Mouse (Mus musculus): Measurements from ENCODE around the gene Zfp536.
"Not testable (repeated sequence)": the region's sequence is repeated elsewhere in the genome, so short reads cannot be mapped to it uniquely, and the experiment has no call there.

The Zfp536 gene

GRCm38 (mm10) chr7:37758886-37759285 lies 14.6 kb downstream of the Zfp536 start:
- DNase-seq (ENCODE audit: low read depth, low spot score) = no peak

DNA sequence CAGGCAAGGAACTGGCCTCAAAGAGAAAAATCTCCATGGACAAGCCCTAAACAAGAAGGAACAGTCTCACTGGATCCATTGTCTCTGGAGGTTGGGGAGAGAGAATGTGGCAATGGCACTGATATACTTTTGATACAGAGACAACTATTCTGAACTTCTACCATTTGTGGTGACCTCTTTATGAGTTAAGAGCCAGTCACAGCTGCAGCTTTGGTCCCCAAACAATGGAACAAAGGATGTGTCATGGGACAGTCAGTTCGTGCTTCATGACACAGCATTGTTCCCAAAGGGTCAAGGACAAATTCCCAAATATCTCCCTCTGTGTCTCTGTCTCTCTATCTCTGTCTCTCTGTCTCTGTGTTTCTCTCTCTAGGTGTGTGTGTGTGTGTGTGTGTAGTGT lies 20.4 kb downstream of the Zfp536 start:
- DNase-seq (ENCODE audit: low read depth, low spot score) = no peak

DNA sequence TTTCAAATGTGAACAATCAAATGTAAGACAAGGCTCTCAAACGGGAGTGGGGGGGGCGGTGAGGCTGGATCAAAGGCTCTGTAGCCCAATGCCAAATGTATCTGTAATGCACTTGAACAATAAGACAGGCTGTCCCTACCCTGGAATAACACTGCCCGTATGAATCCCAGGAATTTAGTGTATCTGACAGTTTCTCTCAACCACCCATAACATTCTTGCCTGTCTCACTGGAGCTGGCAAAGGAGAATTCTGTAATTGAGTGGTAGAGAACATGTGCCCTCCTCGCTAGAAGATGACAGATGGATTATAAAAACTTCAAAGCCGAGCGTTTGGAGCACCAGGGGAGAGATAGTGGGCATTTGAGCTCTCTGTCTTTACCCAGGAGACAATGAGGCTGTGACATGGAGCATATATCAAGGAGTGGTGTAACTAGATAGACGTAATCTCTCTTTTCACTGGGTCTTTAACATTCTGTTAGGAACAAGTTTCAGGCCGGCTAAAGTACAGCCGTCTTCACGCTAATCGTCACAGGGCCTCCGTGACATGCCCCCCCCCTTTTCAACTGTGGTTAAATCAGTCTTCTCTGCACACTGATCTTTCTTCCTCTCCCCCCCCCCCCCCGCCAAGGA lies 27.2 kb downstream of the Zfp536 start:
- no peak for DNase-seq (ENCODE audit: low read depth, low spot score)

- no peak for DNase-seq (ENCODE audit: low read depth, low spot score)
These were observed 30.1 kb downstream of the Zfp536 start for GRCm38 (mm10) chr7:37743350-37743749.

DNA sequence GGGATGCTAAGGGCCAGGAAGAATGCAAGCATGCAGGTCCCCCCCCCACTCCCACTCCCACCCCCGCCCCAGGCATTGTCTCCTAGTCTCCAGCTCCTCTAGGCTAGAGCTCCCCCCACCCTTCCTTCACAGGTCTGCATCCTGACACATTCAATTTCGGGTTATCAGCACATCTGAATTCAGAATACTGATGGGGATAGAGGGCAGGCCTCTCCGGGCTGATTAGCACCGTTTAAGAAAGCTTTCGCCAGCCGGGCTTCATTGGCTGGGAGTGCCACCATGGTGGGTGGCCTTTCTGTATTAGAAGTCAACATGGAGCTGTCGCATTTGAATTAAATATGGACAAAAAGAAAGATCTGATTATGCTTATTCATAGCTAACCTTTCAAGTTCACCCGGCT lies 36.2 kb downstream of the Zfp536 start:
- no peak for DNase-seq (ENCODE audit: low read depth, low spot score)

DNA sequence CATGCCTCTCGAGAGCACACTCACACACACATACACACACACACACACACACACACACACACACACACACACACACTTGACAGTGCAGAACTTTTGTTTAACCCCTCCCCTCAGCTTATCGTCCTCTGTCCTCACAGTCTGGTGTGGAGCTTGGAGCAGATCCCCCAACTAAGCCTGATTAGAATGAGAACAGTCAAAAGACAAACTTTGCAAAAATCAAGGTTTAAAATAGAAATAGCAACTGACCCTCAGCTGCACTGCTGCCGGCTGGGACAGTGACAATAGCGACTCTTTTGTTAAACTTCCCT lies 37.1 kb downstream of the Zfp536 start:
- DNase-seq (ENCODE audit: low read depth, low spot score) = no peak

DNA sequence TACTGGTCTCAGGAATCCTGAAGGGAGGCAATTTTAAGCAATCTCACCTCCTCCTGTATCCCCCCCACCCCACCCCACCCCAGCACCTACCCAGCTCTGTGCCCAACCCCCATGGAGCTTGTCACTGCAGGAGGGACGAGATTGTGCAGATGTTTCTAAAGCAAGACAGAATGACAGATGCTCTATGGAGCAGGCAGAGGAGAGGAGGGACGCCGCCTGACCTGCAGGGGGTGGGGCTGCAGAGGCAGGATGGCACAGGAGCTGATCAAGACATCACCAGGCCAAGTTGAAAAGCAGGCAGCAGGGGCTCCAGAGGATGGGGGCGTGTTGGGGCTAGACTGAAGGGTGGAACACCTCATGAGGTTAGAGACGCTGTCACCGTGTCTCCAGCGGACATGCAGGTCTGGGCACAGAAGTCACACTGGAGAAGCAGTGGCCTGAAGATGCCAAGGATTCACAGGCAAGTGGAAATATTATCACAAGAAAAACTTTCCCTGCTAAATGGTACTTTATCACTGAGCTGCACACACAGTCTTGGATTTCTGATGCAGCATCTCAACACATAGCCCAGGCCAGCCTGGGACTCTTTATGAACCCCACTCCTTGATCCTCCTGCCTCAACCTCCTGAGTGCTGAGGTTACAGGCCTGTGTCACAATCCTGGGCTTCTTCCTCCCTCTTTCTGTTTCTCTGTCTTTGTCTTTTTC lies 37.6 kb downstream of the Zfp536 start:
- no peak for DNase-seq (ENCODE audit: low read depth, low spot score)

DNA sequence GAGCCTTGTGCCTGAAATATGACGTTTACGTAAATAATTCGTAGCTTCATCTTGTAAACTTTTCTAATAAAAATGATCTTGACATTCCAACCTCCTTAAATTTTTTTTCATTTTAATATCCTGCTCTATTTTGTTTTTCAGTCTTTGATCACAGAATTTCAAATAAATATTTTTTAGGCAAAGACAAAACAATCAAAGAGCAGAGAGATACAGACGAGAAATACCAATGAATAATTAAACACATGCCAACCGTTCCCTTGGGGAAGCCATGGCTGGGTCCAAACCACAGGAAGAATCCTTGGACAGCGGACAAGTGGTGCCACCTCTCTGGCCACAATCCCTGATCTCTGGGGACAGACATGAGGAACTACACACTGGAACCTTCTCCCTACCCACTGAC lies 38.3 kb downstream of the Zfp536 start:
- no peak for DNase-seq (ENCODE audit: low read depth, low spot score)

DNA sequence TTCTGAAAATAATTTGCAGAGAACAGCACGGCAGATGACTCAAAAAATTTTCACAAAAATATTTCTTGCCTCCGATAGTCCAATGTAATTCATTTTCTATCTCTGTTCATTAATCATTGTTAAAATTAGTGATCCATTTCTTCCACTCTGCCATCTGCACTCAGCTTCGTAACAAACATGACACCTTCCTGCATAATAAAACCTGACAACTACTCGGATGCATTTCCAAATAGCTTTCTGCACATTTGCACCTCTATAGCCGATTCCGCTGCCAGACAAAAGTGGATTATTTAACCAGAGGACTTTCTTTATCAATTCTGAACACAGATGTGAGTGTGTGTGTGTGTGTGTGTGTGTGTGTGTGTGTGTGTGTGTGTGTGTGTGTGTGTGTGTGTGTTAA lies 38.9 kb downstream of the Zfp536 start:
- no peak for DNase-seq (ENCODE audit: low read depth, low spot score)

DNA sequence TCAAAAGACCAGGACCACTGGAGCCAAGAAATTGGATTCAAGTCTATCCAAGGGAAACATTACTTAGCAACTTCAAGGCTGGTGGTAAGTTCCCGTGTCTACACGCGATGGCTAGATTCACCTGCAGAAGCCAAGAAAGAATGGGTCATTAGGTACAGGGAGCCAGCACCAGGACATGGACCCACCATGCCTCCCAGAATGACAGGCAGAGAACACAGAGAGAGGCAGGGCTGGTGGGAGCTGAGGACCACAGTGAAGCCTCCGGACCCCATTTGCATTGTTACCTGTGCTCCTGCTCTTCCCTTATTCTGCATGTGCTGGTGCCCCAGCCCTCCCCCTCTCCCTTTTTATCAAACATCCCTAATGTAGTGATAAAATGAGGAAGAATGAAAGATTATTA lies 39.4 kb downstream of the Zfp536 start:
- DNase-seq (ENCODE audit: low read depth, low spot score) = no peak

DNA sequence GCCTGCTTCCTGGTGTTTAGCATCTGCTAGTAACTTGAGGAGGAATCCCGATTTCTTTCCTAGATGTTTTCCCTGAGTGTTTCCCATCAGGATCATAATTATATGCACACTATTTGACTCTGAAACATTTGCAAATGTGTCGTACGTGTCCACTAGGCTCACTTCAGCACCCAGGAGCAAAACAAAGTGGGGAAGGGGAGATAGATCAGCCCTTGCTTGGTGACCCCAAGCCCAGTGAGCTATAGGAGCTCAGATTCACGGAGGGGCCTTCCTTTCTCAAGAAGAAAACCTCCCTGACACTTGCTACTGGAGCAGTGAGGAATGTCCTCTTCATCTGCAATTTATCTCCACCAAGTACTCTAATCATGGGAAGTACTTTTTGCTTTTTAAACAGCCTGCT lies 40.7 kb downstream of the Zfp536 start:
- DNase-seq (ENCODE audit: low read depth, low spot score) = no peak

DNA sequence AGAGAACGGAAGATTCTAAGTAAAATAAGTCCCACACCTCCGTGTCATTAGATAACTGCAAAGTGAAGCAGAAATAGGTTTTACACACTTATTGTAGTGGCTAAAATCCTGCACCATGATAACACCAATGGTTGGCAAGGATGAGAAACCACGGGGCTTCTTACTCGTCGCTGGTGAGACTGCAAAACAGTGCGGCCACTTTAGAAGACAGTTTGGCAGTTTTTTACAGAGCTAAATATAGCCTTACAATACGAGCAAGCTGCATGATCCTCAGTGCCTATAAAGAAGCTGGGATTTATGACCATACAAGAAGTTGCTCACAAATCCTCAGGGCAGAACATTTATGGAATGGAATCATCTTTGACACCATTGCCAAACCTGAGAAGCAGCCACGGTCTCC lies 45.7 kb downstream of the Zfp536 start:
- no peak for DNase-seq (ENCODE audit: low read depth, low spot score)

GRCm38 (mm10) chr7:37724002-37724790 lies 49.2 kb downstream of the Zfp536 start:
- DNase-seq (ENCODE audit: low read depth, low spot score) = no peak

- DNase-seq (ENCODE audit: low read depth, low spot score) = no peak
These were observed 50.2 kb downstream of the Zfp536 start for GRCm38 (mm10) chr7:37723191-37723592.

GRCm38 (mm10) chr7:37721676-37722075 lies 51.8 kb downstream of the Zfp536 start:
- DNase-seq (ENCODE audit: low read depth, low spot score) = no peak

GRCm38 (mm10) chr7:37718671-37719402 lies 54.6 kb downstream of the Zfp536 start:
- no peak for DNase-seq (ENCODE audit: low read depth, low spot score)

- no peak for DNase-seq (ENCODE audit: low read depth, low spot score)
These were observed 56.4 kb downstream of the Zfp536 start for GRCm38 (mm10) chr7:37717071-37717470.

GRCm38 (mm10) chr7:37716626-37717025 lies 56.8 kb downstream of the Zfp536 start:
- DNase-seq (ENCODE audit: low read depth, low spot score) = no peak

- DNase-seq (ENCODE audit: low read depth, low spot score) = no peak
These were observed 69.0 kb downstream of the Zfp536 start for GRCm38 (mm10) chr7:37704464-37704863.

- not testable (repeated sequence) for DNase-seq (ENCODE audit: low read depth, low spot score)
These were observed 76.1 kb downstream of the Zfp536 start for GRCm38 (mm10) chr7:37697378-37697777.

- DNase-seq (ENCODE audit: low read depth, low spot score) = no peak
These were observed 78.4 kb downstream of the Zfp536 start for GRCm38 (mm10) chr7:37695066-37695465.

DNA sequence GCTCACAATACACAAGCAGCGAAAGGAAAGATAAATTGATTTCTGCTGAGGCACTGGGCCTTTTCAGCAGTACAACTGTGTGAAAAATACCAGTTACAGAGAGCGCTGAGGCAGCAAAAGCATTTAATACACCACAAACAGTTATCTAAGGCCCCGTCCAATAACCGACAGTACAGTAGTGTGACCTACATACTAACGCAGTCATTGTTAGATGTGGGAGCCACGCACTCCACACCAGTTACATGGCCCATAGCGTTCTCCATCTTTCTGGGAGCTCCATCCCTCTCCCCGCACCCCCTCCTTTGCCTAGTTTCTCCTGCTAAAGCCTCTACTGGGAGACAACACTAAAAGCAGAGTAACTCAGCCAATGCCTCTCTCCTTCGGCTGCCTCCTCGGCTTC lies 82.8 kb downstream of the Zfp536 start:
- no peak for DNase-seq (ENCODE audit: low read depth, low spot score)

Measured in brain, embryonic 18.5 days (tissue).